Mouse (Mus musculus): ENCODE results near the gene Mex3a. TPM values are rescaled to one million over a fixed set of nuclear protein-coding genes. Genes with fewer than 3 reads are reported as not detected.

The Mex3a gene
- 1 to 10 TPM; 3.4 to 6.3 TPM for total RNA-seq (2021)

- intact Hi-C loops (cut with DNase I): no loop called here
Observed at GRCm38 (mm10) chr3:88532299-88532674, at the start of gene Mex3a. Gene Mex3a (plus strand): TSS chr3:88532395.

GRCm38 (mm10) chr3:88483141-88483540 is 49.1 kb upstream of the Mex3a start:
- intact Hi-C loops (cut with DNase I): loop anchor here (1.0 kb wide), 1 partner anchor 39 kb away; no protein-coding TSS in a partner anchor

More at GRCm38 (mm10) chr3:88532299-88532674, at the start of gene Mex3a:
- peak in 1 of 2 experiments; percentile 12 for DNase-seq

GRCm38 (mm10) chr3:88483621-88484020 is 48.6 kb upstream of the Mex3a start:
- intact Hi-C loops (cut with DNase I): loop anchor here (1.0 kb wide), 1 partner anchor 39 kb away; no protein-coding TSS in a partner anchor
- peak; percentile 77 to 84 for DNase-seq

More at GRCm38 (mm10) chr3:88483141-88483540, 49.1 kb upstream of the Mex3a start:
- DNase-seq: no peak

GRCm38 (mm10) chr3:88484597-88485316 is 47.4 kb upstream of the Mex3a start:
- intact Hi-C loops (cut with DNase I): loop anchor here (1.0 kb wide), 1 partner anchor 42 kb away; no protein-coding TSS in a partner anchor
- DNase-seq: no peak

- intact Hi-C loops (cut with DNase I): no loop called here
- DNase-seq: no peak
Observed at GRCm38 (mm10) chr3:88486043-88486442, 46.2 kb upstream of the Mex3a start.

GRCm38 (mm10) chr3:88486887-88487286 is 45.3 kb upstream of the Mex3a start:
- no peak for DNase-seq
- intact Hi-C loops (cut with DNase I): no loop called here

GRCm38 (mm10) chr3:88487396-88487795 is 44.8 kb upstream of the Mex3a start:
- DNase-seq: no peak
- intact Hi-C loops (cut with DNase I): no loop called here

- peak; percentile 20 to 35 for DNase-seq
- intact Hi-C loops (cut with DNase I): no loop called here
Observed at GRCm38 (mm10) chr3:88493706-88494582, 38.3 kb upstream of the Mex3a start.

- intact Hi-C loops (cut with DNase I): no loop called here
- DNase-seq: peak; percentile 78 to 86
Observed at GRCm38 (mm10) chr3:88494836-88495628, 37.2 kb upstream of the Mex3a start.

- intact Hi-C loops (cut with DNase I): no loop called here
- DNase-seq: peak; percentile 45 to 60
Observed at GRCm38 (mm10) chr3:88495741-88496415, 36.3 kb upstream of the Mex3a start.

GRCm38 (mm10) chr3:88499580-88499979 is 32.6 kb upstream of the Mex3a start:
- intact Hi-C loops (cut with DNase I): no loop called here
- DNase-seq: no peak

- DNase-seq: no peak
- intact Hi-C loops (cut with DNase I): no loop called here
Observed at GRCm38 (mm10) chr3:88500087-88500486, 32.1 kb upstream of the Mex3a start.

GRCm38 (mm10) chr3:88500655-88501365 is 31.4 kb upstream of the Mex3a start:
- DNase-seq: no peak
- intact Hi-C loops (cut with DNase I): no loop called here

- peak in 1 of 2 experiments; percentile 35 for DNase-seq
- intact Hi-C loops (cut with DNase I): no loop called here
Observed at GRCm38 (mm10) chr3:88501366-88502030, 30.7 kb upstream of the Mex3a start.

GRCm38 (mm10) chr3:88502031-88502571 is 30.1 kb upstream of the Mex3a start:
- intact Hi-C loops (cut with DNase I): no loop called here
- DNase-seq: peak; percentile 52 to 69

GRCm38 (mm10) chr3:88502641-88503504 is 29.3 kb upstream of the Mex3a start:
- DNase-seq: peak; percentile 94 to 95
- intact Hi-C loops (cut with DNase I): no loop called here

GRCm38 (mm10) chr3:88503505-88503863 is 28.7 kb upstream of the Mex3a start:
- intact Hi-C loops (cut with DNase I): no loop called here

More at GRCm38 (mm10) chr3:88503505-88503863, 28.7 kb upstream of the Mex3a start:
- no peak for DNase-seq
